Mouse (Mus musculus) neural tube, embryonic 11.5 days (tissue): ENCODE measurements around the gene Gm7029. TPM values are rescaled to one million over a fixed set of nuclear protein-coding genes. Genes with fewer than 3 reads are reported as not detected.
"Not testable (repeated sequence)": the region's sequence is repeated elsewhere in the genome, so short reads cannot be mapped to it uniquely, and the experiment has no call there.

Experiments
- ATAC-seq: fragments of 200-750 bp; cut with Nextera tagmentation; 2 replicates; pipeline ENCODE4 v1.8.0; 2017; ENCODE audit warnings: moderate number of reproducible peaks, mild to moderate bottlenecking, moderate TSS enrichment, moderate library complexity; ENCODE audit not compliant: insufficient read depth, low FRiP score, low TSS enrichment
- DNase-seq: peaks from one replicate; pipeline ENCODE4 v3.0.0-alpha.2; 2015; ENCODE audit warnings: low spot score
- H3K27ac ChIP-seq: fragments of 300-500 bp; sonication (generic); 2 replicates; pipeline ENCODE4 v1.5.1; 2014; ENCODE audit warnings: low read depth, mild to moderate bottlenecking, low read length
- H3K27me3 ChIP-seq: fragments of 300-500 bp; sonication (generic); 2 replicates; pipeline ENCODE4 v1.6.1; 2014; ENCODE audit warnings: mild to moderate bottlenecking, low read length, mixed read lengths; ENCODE audit not compliant: control insufficient read depth, insufficient read depth
- H3K36me3 ChIP-seq: fragments of 300-500 bp; sonication (generic); 2 replicates; pipeline ENCODE4 v1.6.1; 2014; ENCODE audit warnings: mild to moderate bottlenecking, low read length, moderate library complexity, mixed read lengths; ENCODE audit not compliant: control insufficient read depth, insufficient read depth
- H3K4me1 ChIP-seq: fragments of 300-500 bp; sonication (generic); 2 replicates; pipeline ENCODE4 v1.6.1; 2014; ENCODE audit warnings: low read length, mixed read lengths; ENCODE audit not compliant: control insufficient read depth, insufficient read depth
- H3K4me2 ChIP-seq: fragments of 300-500 bp; sonication (generic); 2 replicates; pipeline ENCODE4 v1.6.1; 2014; ENCODE audit warnings: low read depth, mild to moderate bottlenecking, moderate library complexity
- H3K4me3 ChIP-seq: fragments of 300-500 bp; sonication (generic); 2 replicates; pipeline ENCODE4 v1.5.1; 2014; ENCODE audit warnings: low read depth, low read length
- H3K9ac ChIP-seq: fragments of 300-500 bp; sonication (generic); 2 replicates; pipeline ENCODE4 v1.6.1; 2014; ENCODE audit warnings: mild to moderate bottlenecking, low read length
- H3K9me3 ChIP-seq: fragments of 300-500 bp; sonication (generic); 2 replicates; pipeline ENCODE4 v1.6.1; 2016; ENCODE audit warnings: low read length; ENCODE audit not compliant: control insufficient read depth
- WGBS: fragments of 180-500 bp; shearing (Covaris S2); extraction: QIAGEN DNeasy Blood & Tissue Kit; methylation state at CpG from one replicate; pipeline ENCODE4 v1.1.7; 2014; 5-methylcytosine and 5-hydroxymethylcytosine counted together
- polyA plus RNA-seq: library from polyadenylated mRNA; unstranded; fragments of >200 nt; fragmentation: Nextera tagmentation; extraction: Ambion mirVana; gene quantifications from 2 replicates; pipeline ENCODE4 v1.2.1, GENCODE M21; 2014

Gene Gm7029
- polyA plus RNA-seq, 1 experiment from 2014 or later, result not detected

DNA sequence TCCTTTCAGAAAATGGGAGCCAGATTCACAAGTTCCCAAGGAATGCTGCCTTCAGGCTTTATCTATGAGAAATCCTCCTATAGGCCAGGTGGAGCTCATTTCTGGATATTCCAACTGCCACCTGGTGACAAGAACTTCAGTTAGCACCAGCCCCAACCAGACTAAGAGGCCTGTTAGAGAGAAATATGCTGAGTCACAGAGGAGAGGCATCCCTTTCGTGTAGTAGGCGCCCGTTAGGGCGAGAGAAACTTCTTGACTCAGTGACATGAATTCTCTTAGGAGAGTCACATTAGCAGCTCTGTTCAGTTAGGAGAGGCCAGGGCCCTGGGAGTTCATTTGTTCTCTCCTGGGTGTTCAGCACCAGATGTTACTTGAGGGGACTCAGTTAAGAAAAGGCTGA lies 26.0 kb downstream of the Gm7029 start:
- no peak for DNase-seq
- Histone ChIP-seq H3K9me3 (no peaks in the 10 kb centered on the region), H3K27me3 (no peaks in the 10 kb centered on the region), H3K27ac (no peak overlapping the region), H3K9ac (no peak overlapping the region), H3K4me2 (no peak overlapping the region), H3K36me3 (no peaks in the 10 kb centered on the region), H3K4me3 (no peak overlapping the region), H3K4me1 (no peaks in the 10 kb centered on the region)
- WGBS, result 88% methylated on average over 4 of the region's 4 CpGs
- ATAC-seq, result no peak

- WGBS, result 80% methylated on average over 7 of the region's 7 CpGs
- no peak overlapping the region for H3K9ac ChIP-seq
These were observed 26.8 kb downstream of the Gm7029 start for GRCm38 (mm10) chr17:33900281-33900988.

GRCm38 (mm10) chr17:33900989-33901314 lies 27.3 kb downstream of the Gm7029 start:
- Histone ChIP-seq H3K9me3 (no peaks in the 10 kb centered on the region), H3K36me3 (no peaks in the 10 kb centered on the region), H3K27me3 (no peaks in the 10 kb centered on the region), H3K9ac (no peak overlapping the region), H3K27ac (no peak overlapping the region), H3K4me3 (no peak overlapping the region), H3K4me1 (no peaks in the 10 kb centered on the region), H3K4me2 (no peak overlapping the region)
- WGBS, result 88% methylated on average over 4 of the region's 4 CpGs
- no peak for DNase-seq
- ATAC-seq, result no peak

More at GRCm38 (mm10) chr17:33900281-33900988, 26.8 kb downstream of the Gm7029 start:
- Histone ChIP-seq H3K4me2 (no peak overlapping the region), H3K4me3 (no peak overlapping the region), H3K27me3 (no peaks in the 10 kb centered on the region), H3K4me1 (no peaks in the 10 kb centered on the region), H3K27ac (no peak overlapping the region), H3K9me3 (no peaks in the 10 kb centered on the region), H3K36me3 (no peaks in the 10 kb centered on the region)
- ATAC-seq (no peak), DNase-seq (no peak)

- no peak for DNase-seq
- no peak for ATAC-seq
- Histone ChIP-seq H3K27me3 (no peaks in the 10 kb centered on the region), H3K36me3 (no peaks in the 10 kb centered on the region), H3K4me1 (no peaks in the 10 kb centered on the region), H3K4me3 (no peak overlapping the region), H3K9me3 (no peaks in the 10 kb centered on the region), H3K4me2 (no peak overlapping the region), H3K27ac (no peak overlapping the region), H3K9ac (no peak overlapping the region)
- 68% methylated on average over 4 of the region's 4 CpGs for WGBS
These were observed 28.0 kb downstream of the Gm7029 start for GRCm38 (mm10) chr17:33901653-33902052.

DNA sequence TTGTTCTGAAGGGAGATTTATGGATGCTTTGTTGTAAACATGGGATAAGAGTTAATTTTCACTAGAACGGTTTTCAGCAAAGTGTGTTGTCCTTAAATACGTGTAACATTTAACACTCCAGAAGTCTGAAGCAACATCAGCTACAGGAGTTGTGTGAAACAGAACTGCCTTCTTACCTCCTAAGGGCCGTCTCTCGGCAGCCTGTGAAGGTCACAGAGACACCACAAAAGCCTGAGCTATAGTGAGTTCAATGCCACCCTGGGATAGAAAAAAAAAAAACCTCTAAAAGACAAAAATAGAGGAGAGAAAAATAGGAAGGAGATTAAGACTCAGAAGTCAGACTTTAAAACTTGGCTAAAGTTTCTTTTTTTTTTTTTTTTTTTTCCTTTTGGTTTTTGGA lies 28.4 kb downstream of the Gm7029 start:
- H3K9me3 ChIP-seq, result no peaks in the 10 kb centered on the region
- no peak overlapping the region for H3K27ac ChIP-seq
- DNase-seq (no peak), ATAC-seq (no peak)
- no peak overlapping the region for H3K4me2 ChIP-seq
- no peak overlapping the region for H3K9ac ChIP-seq
- no peaks in the 10 kb centered on the region for H3K36me3 ChIP-seq
- WGBS, result 50% methylated on average over 4 of the region's 4 CpGs
- no peaks in the 10 kb centered on the region for H3K4me1 ChIP-seq
- H3K27me3 ChIP-seq, result no peaks in the 10 kb centered on the region
- no peak overlapping the region for H3K4me3 ChIP-seq

DNA sequence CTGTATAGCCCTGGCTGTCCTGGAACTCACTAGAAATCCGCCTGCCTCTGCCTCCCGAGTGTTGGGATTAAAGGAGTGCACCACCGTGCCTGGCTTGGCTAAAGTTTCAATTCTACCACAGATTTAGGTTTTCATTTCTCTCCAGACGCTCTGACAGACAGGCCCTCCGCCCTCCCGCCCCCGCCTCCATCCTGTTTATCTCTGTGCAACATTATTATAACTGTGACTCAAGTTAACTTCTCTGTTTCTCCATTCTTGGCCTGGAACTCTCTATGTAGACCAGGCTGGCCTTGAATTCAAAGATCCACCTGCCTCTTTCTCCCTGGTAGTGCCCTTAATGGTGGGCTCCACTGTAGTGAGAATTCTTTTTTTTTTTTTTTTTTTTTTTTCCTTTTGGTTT lies 28.9 kb downstream of the Gm7029 start:
- no peak overlapping the region for H3K27ac ChIP-seq
- no peak overlapping the region for H3K4me3 ChIP-seq
- H3K9ac ChIP-seq, result no peak overlapping the region
- H3K36me3 ChIP-seq, result no peaks in the 10 kb centered on the region
- DNase-seq (no peak), ATAC-seq (no peak)
- H3K9me3 ChIP-seq, result no peaks in the 10 kb centered on the region
- H3K27me3 ChIP-seq, result no peaks in the 10 kb centered on the region
- H3K4me1 ChIP-seq, result no peaks in the 10 kb centered on the region
- WGBS, result 85% methylated on average over 7 of the region's 7 CpGs
- H3K4me2 ChIP-seq, result no peak overlapping the region

GRCm38 (mm10) chr17:33903911-33904651 lies 30.4 kb downstream of the Gm7029 start:
- H3K9ac ChIP-seq, DNase-seq, H3K36me3 ChIP-seq, H3K27me3 ChIP-seq, ATAC-seq, H3K4me3 ChIP-seq, H3K27ac ChIP-seq, H3K4me2 ChIP-seq, H3K4me1 ChIP-seq, H3K9me3 ChIP-seq: not testable (repeated sequence)
- 70% methylated on average over 6 of the region's 6 CpGs for WGBS

DNA sequence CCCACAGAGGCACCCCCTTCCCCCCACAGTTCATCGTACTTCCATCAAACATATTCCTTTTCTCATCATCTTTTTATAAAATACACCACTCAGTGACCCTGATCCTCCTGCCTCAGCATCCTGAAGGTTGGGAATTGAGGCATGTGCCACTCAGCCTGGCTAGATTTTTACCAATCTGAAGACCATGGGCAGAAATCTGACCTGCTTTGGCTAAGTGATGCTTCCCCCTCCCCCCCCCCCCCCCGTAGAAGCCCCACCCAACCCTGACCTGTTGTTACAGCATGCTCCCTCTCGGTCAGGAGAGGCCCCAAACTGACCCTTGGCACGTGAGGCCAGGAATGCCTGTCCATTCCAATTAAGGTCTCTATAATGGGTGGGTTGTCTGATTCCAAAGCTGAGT lies 31.2 kb downstream of the Gm7029 start, which contains the start of gene Platr17:
Gene Platr17 (plus strand): TSS at position 301 of the 400 bp plus-strand sequence.
- 32% methylated on average over 2 of the region's 4 CpGs for WGBS
- not testable (repeated sequence) for ATAC-seq, H3K36me3 ChIP-seq, H3K4me3 ChIP-seq, DNase-seq, H3K4me2 ChIP-seq, H3K9me3 ChIP-seq, H3K9ac ChIP-seq, H3K4me1 ChIP-seq, H3K27me3 ChIP-seq, H3K27ac ChIP-seq
